Mouse (Mus musculus): ENCODE measurements at regions not wholly inside any gene's neighbourhood (a gene's known extent, or its start where the extent isn't known, plus 50 kb on each side); places are given as distances from the start of the nearest gene placed in this dataset.

DNA sequence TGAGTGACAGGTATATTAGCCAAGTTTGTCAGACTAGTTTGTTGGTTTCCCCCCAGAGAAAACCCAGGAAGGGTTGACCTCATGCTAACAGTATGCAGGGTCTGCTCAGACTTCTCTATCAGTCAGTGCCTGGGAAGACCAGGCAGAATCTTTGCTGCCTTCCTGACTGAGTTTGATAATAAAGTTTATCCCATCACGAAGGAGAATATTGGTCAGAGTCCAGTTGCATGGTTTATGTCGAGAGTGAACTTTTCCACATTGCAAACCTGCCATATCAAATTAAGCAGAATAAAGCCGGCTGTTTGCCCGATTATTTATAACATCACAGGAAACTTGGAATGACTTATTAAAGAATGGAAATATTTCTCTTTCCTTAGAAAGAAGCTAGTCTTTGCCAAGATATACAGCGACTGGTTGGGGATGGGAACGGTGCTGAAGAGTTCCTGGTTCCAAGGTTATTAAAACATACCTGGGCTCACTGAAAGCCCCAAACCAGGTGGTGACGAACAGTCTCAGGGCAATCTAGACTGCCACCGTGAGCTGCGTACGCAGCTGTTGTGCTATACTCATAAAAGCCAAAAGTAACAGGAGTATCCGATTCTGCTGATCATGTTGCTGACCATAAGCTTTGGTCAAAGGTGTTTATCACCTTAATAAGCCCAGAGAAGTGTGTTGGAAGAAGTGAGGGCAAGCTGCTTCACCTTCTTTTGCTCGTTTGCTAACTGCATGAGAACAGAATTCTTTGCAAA is 1536.7 kb upstream of the Flrt2 start:
- DNase-seq (ENCODE audit: low spot score), result no peak

DNA sequence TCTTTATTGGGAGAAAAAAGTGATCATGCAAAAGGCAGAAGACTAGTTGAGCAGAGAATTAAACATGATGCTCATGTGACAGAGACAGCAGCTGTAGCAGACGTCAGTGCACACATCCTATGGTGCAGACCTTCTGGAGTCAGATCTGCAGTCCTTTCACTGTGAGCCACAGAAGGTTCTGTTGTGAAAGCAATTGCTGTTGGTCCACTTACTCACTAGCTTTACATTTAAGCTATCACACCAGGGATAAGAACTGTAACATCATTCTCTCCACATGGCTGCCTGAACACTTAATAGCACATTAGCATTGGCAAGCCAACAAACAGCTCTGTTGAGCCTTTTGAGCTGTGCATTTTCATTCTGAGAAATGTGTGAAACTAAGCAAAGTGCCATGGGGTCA is 1509.7 kb upstream of the Flrt2 start:
- no peak for DNase-seq (ENCODE audit: low spot score)

DNA sequence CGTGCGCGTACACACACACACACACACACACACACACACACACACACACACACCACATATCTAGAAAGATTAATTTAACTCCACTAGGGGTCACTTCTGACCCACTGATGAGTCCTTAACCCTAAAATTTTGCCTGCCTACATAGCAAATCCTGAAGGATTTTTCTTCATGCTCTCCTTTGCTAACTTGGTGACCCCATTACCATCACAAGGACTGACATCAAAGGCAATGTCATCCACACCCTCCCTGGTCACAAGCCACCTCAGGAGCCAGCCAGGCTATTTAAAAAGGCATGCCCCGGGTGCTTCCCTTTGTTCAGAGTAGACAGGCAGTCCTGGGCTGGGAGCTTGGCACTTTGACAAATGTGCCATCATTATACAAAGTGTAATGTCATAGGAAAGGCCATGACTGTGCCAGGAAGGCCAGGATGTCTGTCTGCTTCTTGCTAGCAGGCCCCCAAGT is 1501.4 kb upstream of the Flrt2 start:
- peak; percentile 33 for DNase-seq (ENCODE audit: low spot score)

DNA sequence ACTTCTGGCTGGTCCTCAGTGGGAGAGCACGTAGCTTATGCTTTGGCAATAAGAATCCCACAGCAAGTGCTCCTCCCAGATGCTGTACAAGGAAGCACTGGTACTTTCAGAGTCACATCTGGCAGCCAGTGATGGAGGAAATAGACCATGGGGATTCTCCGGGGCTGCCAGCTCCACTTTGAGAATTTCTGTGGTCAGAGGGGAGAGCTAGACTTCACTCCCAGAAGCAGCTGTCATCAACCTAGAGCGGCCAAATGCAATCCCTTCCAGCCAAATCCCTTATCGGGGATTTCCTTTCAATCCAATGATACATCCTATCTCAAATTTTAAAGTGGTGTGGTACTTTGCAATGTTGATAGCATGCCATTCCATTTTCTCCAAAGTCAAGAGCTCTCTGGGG is 1474.1 kb upstream of the Flrt2 start:
- no peak for DNase-seq (ENCODE audit: low spot score)

DNA sequence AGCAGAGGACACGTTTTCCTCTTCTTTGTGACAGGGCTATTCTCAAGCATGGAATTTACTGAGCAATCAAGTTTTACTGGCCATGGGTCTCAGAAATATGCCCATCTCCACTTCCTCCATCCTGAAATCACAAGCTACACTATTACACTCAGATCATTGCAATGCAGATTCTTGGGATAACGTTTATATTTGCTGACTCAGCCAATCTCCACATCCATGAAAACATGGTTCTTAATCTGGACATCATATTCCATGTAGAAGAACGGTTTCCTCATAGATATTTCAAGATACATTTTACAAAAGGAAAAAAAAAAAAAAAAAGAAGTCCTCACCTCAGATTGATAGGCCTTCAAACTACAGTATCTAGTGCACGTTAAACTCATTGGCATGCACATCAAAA is 1462.1 kb upstream of the Flrt2 start:
- no peak for DNase-seq (ENCODE audit: low spot score)

DNA sequence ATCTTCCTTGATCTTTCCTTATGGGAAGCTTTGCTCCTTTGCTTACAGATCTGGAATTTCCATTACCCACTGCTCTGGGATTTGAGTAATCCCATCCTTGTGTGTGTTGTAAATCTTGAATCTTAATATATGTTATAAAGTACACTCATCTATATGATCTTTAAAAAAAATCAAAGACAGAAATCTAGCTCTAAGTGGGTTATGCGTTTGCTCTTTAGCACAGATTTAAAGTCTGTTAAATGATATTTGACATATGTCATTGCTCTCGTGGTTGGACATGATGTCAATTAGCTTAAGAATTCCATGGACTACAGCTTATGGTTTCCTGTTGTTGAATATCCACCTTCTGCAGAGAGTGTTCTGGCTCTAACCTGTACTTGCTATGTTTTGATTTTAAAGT is 1446.7 kb upstream of the Flrt2 start:
- no peak for DNase-seq (ENCODE audit: low spot score)

DNA sequence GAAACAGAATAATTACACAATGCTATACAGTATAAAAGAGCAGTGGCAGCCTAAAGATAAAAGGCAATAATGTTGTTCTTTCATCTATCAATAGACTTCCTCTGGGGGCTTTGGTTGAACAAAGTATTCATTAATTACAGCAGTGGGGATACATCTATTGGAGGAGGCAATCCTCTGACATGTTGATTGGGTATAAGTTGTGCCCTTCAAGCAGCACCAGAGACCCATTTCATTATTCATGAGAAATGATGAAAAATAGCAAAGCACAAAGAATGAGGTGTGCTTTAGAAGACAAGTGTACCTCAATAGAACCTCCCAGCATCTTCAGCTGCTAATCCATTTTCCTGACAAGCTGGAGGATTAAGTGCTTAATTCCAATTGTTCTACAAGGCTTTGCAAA is 1444.7 kb upstream of the Flrt2 start:
- DNase-seq (ENCODE audit: low spot score), result no peak

DNA sequence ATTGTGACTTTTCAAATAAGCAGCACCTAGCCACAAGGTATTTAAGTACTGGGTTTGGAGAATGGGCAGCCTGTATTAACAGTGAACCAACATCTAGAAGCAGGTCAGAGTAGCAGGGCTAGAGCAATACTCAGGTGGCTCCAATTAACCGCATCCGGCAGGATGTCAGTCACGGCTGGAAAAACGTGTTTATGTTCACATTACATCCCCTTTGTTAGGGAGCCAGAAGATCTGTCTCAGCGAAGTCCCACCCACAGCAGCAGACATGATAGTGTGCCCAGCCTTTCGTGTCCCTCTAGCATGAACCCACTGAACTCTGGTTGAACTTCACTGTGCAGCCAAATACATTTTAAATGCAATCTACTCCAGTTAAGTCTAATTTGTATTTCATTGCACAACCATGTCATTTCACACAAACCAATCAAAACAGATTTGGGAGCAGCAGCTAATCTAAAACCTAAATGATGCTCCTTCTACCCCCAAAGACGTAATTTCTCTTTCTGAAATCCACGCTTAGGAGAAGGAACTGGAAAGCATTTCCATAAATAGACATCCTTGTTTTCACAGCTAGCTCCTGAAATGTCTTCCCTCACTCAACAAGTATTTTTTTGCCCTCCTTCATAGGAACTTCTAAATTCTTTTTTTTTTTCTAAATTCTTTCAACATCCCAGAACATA is 1438.9 kb upstream of the Flrt2 start:
- DNase-seq (ENCODE audit: low spot score), result no peak

DNA sequence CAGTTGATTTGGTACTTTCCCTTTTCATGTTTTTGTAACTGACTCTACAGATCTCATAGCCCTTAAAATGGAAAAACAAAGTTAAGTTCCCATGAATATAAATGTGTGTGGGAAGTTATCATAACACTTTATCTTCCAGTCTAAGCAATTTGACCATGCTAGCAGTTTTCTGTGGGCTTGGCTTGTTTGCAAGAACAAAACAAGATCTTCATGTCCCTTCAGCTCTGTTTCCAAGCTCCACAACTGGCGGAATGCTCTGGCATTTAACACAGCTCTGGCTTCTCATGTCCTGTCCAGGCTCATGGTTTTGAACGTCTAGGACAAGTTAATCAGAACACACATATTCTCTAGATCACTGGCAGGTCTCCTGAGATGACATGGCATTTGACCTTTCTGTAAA is 1411.1 kb upstream of the Flrt2 start:
- DNase-seq (ENCODE audit: low spot score), result no peak

DNA sequence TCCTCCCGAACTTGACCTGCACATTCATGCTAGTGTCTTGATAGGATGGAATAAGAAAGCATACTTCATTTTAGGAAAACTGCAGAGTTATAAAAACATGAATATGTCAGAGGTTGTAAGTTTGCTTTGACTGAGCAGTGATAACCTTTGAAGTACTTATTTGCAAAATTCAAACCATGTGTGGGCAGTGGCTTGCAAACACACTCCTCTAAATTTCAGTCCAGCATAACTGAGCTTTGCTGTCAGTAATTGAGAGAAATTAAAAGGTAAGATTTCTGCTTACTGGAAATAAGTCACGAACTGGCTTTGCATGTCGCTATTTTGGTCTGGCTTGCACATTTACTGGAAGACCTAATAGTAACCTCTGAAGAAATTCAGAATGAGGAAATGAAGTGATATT is 1409.1 kb upstream of the Flrt2 start:
- DNase-seq (ENCODE audit: low spot score), result no peak

DNA sequence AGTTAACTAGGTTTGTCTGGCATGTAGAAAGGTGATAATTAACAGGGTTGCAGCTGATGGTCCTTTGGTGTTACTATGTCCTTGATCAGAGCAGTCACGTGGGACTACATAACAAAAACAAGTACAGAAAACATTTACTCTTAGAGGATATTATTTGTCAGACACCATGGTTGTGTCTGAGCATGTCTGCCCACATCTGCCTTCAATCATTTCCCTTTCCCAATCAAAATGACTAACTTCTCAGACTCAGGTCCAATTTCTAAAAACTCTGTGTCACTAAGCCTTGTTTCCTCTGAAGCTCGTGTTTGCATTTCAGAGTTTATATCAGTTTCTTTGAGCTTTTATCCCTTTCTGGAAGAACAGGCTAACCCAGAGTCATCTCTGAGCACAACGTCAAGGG is 1408.5 kb upstream of the Flrt2 start:
- no peak for DNase-seq (ENCODE audit: low spot score)

DNA sequence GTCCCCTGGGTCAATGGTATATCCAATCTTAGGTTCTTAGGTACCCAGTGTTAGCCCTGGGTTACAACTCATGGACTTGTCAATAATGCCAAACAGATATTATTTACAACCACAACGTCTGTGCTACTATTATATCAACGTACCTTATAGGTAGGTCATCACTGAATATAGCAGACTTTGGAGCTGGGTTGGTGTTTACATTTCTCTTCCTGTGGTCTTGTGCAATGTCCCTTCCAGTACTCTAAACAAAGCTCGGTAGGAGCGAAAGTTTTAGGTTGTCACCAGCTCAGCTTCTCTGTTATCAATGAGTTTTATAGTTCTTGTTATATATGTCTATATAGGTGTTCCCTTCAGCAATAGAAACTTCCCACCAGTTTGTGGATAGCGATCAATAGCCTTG is 1394.2 kb upstream of the Flrt2 start:
- DNase-seq (ENCODE audit: low spot score), result no peak

DNA sequence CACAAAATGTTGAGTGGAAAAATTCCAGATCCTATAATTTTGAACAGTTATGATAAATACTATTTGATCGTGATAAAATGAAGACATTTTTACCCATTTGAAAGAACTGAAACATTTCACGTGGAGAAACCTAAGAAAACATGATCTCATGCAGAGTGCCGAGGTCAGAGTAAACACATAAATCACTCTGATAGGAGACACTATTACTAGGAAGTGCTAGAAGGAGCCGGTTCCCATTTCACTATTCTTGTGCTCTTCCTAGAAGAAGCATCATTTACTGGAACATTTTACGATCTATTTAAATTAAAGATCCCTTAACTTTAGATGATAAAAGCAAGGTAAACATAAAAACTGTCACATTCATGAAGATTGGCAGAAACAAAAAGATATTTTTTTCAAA is 1359.7 kb upstream of the Flrt2 start:
- DNase-seq (ENCODE audit: low spot score), result no peak

DNA sequence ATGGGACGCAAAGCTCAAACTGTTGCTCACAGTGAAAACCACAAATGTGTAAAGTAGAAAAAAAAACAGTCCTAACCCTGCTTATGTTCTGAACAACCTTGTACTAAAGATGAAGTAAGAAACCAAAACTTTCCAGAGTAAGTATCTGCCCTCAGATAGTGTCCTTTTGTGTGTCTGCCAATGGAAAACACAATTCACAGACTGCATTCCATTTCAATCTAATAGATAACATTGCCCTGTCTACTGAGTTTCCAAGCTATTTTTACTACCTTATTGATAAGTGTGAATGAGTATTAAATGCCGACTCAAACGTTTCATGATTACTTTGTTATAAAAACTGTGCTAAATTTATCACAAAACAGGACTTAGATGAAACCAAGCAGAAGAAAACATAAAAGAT is 1357.4 kb upstream of the Flrt2 start:
- no peak for DNase-seq (ENCODE audit: low spot score)

DNA sequence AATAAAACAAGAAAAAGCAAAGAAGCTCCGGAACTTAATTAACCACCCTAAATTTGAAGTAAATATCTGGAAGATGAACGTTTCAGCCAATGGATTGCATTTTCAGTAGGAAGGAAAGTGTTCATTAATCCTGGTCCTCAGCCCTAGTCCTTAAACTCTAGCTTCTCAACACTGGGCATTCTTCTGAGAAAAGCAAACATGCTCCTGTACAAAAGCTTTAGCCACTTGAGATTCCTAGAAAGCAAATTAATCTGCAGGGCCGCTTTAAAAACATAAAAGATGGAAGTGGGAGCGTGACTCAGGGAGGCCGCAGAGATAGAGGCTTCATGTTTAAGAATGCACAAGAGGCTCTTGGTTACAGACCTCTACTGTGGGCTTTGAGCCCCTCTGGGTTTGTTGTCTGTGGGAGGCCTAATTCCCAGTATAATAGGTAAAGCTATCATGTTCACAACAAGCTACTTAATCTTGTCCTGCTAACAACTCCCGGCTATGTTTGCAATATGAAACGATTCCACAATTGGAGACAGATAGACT is 1342.3 kb upstream of the Flrt2 start:
- DNase-seq (ENCODE audit: low spot score), result no peak

DNA sequence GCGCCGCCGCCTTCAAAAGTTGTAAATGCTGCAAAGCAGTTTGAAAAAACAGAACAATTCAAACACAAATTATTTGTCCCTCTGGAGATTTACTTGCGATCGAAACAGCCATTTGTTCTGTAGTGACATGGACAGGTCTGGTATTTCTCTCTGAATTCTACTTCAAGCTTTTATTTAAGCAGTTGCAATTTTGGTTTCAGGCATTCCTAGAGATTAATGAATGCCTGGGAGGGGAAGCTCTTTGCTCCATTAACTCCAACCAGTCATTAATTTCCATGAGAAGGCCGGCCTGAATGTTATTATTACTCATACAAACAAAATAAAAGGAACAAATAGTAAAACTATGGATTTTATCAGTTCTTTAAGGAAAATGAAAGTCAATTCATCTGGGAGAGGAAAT is 1327.8 kb upstream of the Flrt2 start:
- DNase-seq (ENCODE audit: low spot score), result no peak

DNA sequence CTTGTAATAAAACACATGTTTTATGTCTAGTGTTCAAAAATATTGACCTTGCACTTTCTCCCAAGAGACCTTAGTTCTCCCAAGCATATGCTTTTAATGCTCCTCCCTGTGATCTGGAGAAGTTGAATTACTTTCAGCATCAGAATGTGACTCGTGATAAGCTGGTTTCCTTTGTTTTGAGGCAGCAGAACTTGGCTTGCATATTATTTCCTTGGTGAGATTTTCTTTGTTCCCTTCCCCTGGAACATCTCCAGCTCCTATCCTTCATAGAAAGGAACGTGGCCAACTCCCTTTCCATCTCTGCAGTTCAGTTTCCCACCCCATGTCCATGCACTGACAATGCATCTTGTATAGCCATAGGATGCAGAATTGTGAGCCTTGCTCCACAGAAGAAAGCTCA is 1292.0 kb upstream of the Flrt2 start:
- no peak for DNase-seq (ENCODE audit: low spot score)

DNA sequence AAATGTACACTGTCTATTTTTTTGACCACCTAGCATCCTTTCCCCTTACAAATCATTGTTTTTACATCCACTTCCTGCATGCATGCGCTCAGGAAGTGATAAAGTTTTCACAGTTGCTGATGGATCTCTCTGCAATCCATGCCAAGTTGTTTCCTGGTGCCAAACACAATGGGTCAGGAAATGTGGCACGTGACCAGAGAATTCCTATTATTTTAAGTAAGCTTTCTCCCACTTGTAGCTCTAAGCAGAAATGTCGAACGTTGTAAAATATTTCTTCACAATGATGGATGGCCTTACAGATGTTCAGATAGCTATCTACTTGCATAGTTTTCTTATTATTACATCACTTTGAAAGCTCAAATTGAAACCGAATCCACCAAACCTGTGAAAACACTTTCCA is 1271.1 kb upstream of the Flrt2 start:
- DNase-seq (ENCODE audit: low spot score), result no peak

DNA sequence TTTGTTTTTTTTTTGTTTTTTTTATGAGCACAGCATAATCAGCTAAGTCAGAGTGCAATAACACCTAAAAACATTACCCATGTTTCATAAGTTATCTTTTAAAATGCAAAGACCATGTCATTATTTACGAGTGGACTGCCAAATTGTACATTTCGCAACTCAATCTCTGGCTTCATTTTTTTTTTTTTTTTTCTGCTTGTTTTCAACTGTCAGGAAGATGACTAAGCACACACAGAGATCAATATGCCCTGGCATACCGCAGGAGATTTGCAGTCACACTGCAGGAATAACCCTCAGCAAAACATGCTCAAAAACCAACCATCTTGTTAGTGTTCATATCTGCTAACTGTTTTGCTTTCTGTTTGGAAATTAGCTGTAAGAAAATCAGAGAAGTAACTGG is 1270.3 kb upstream of the Flrt2 start:
- no peak for DNase-seq (ENCODE audit: low spot score)

DNA sequence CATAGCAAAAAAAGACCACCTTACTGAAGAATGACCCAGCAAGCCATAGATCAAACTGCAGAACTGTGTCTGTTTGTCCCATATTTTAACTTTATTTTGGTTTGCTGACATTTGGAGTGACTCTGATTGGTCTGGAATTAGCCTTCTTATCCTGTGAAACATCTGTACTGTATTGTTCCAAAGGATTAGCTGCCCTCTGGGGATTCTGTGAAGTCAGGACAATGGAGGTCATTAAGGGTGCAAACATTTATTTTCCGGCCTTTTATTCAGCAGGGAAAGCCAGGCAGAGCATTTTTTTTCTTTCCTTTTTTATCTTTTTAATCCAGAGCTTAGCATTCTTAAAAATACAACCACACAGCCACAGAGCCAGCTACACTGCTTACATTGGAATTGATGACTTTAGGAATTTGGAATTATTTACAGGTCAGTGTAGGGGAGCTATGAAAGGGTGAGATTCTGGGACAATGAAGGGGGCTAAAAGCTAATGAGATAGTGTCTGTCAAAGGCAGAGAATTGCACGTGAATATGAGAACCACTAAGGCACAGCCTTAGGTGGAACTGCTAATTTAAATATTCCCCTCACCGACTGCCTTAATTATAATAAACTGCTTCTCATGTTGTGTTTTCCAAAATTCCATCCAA is 1267.6 kb upstream of the Flrt2 start:
- no peak for DNase-seq (ENCODE audit: low spot score)

DNA sequence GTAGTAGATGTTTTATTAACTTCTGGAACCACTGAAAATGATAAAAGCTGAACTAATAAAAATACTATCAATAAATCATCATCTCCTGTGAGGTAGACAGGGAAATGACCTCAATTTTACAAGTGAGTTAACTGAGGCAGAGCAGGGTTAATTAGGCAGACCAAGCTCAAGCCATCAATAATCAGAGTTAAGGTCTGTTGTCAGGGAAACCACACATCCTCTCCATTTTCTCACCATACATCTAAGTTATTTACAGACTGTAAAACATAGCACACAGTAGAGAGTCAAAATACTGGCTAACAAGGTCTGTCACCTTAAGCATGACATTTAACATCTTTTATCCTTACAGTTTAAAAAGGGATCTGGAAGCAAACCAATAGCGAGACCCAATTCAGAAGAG is 1242.5 kb upstream of the Flrt2 start:
- DNase-seq (ENCODE audit: low spot score), result no peak

DNA sequence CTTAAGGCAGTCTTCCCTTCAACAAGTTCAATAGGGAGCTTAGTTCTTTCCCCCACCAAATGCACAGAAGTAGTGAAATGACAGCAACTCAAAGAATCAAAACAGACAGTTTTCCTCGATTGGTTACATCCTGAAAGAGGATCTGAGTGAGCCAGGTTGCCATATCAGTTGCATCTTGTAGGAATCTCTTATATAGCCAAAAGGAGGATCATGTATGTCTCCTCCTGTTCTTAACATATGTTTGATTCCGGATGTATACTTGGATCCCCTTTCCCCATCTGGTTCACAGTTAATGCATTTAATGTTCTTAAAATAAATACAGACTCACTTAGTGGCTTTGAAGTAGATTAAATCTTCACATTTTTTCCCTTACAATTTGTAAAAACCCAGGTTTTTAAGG is 1224.0 kb upstream of the Flrt2 start:
- DNase-seq (ENCODE audit: low spot score), result no peak

DNA sequence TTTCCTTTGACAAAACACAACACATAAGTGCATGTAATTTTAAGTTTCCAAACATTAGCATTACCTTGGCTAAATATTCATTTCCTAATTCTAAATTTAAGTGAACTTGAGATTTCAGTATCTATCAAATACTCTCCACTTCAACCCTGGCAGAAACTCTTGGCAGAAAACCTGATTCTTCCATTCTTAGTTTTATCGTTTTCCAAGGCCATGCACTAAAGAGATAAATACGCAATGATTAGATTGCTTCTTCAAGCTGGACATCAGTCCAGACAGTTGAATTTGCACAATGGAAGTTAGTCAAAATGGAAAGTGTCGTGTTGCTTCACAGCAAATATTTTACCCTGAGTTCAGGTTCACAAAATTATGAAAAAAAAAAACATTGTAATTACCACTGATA is 1223.4 kb upstream of the Flrt2 start:
- no peak for DNase-seq (ENCODE audit: low spot score)
